Mouse (Mus musculus) adrenal gland, adult 2 months (tissue): ENCODE results near the gene Palld. TPM values are rescaled to one million over a fixed set of nuclear protein-coding genes. Genes with fewer than 3 reads are reported as not detected.
A peak's percentile ranks its signal among the peaks of the same experiment; 100 is the strongest.

Experiments used
- DNase-seq: peaks from one replicate; pipeline ENCODE4 v3.0.0; 2021
- polyA plus RNA-seq: library from polyadenylated mRNA; depleted of rRNA; stranded (reverse); fragments of >200 nt; gene quantifications from 2 replicates; pipeline ENCODE4 v1.2.3, GENCODE M21; 2012
- total RNA-seq, 2 experiments: library from RNA; stranded (reverse); gene quantifications; 2 replicates each; pipeline ENCODE4 v1.2.3; 2021

Gene Palld
- total and polyA plus RNA-seq, 3 experiments, result 30.5 to 40.6 (median 35.8) TPM

DNA sequence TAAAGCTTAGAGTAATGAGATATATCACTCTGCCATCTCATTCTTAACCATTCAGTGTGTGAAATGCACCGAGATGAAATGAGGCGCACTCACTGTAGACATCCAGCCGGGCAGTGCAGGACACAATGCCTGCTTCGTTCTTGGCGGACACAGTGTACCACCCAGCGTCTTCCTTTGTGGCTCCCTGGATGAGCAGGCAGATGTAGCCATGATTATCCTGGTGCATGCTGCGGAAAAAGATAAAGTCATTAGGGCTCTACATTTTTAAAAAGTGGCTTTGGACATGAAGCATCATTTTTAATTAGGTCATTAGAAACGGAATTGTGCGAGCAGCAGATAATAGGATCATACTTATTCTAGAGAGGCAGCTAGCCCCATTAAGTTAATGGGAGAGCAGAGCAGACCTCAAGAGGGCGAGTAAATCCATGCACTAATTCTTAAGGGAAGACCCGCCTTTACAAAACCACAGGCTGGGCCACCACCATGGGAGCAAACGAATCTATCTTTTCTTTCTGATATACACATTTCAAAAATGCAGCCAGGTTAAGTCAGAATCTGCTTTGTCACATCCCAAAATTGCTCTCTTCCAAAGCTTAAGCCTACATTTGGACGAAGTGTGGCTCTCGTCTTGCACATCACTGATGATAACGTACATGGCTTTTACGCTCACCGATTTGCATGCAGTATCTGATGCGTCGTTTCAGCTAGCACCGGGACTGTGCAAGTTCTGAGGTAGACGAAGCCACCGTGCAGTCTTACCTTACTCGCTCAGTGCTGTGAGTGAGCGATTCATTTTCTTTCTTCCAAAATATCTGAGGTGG lies 387.2 kb downstream of the Palld start:
- no peak for DNase-seq

DNA sequence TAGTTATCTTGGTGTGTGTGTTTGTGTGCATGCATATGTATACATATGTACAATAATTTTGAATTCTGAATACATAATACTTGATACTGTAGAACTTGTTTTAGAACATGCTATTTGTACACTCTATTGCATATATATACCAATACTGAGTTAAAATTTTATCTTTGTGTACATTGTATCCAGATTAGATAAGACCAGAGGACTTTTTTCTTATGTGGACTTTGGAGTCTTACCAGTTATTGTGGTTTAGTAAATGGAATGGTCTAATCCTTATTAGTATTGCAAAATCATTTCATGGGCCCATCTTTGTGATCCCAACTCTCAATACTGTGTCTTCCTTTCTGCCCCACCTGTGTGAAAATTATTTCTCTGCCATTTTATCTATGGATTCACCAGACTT lies 400.2 kb downstream of the Palld start:
- DNase-seq, result no peak

DNA sequence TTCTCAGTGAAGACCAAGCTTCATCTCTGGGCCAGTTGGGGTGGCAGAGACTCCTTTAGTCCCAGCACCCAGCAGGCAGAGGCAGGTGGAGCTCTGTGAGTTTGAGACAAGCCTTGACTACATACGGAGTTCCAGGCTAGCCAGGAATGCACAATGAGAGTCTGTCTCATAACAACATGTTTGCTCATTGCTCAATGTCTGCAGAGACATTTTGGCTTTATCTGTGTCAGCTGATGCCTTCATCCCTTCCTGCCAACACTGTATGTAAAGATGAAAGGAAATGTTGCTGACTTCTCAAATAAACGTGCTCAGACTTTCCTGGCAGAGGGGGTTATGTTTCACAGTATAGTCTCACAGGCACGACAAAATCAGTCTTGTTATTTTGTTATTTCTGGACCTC lies 401.6 kb downstream of the Palld start:
- DNase-seq, result no peak

GRCm38 (mm10) chr8:61499035-61499434 lies 403.5 kb downstream of the Palld start:
- no peak for DNase-seq

DNA sequence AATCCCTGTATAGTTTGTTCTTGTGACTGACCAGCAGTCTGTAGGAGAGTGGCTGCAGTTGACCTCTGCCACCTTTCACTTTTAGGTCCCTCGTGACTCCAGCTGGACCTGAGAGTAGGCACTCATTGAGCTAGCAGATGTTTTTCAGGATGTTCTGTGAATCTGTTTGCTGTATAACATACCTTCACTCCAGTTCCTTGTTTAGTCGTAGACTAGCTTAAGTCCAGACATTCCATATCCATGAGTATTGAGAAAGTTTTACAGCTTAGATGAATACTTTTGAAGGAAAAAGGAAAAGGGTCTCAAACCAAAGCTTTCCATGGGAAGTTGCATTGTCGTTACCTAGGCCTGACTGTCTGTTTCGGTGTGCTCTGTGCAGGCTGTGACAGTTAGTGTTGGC lies 405.4 kb downstream of the Palld start:
- no peak for DNase-seq

GRCm38 (mm10) chr8:61488631-61489030 lies 413.9 kb downstream of the Palld start:
- no peak for DNase-seq

DNA sequence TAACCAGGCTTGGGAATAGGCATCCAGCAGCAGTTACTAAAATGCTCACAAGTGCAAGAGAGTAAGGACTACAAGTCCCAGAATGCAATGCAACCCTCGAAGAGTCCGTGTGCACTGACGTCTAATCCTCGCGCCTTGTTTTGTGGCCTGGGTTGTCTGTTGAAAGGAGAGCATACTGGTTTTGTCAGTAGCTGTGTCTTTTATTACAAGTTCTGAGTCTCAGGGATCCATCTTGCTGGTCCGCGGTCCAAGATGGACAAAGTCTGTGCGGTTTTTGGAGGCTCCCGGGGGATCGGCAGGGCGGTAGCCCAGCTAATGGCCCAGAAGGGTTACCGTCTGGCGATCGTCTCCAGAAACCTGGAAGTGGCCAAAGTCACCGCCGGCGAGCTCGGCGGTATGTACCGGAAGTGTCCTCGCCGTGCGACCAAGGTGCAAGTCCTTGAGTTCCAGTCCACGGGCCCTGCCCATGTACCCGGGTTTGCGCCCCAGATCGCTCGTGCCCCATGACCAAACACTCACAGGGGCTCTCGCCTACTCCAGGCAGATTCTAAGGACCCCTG lies 414.8 kb downstream of the Palld start, which contains the start of gene Cbr4:
TSS of gene Cbr4 (plus strand) at position 138 of the 560 bp plus-strand sequence.
- peak; percentile 91 for DNase-seq

DNA sequence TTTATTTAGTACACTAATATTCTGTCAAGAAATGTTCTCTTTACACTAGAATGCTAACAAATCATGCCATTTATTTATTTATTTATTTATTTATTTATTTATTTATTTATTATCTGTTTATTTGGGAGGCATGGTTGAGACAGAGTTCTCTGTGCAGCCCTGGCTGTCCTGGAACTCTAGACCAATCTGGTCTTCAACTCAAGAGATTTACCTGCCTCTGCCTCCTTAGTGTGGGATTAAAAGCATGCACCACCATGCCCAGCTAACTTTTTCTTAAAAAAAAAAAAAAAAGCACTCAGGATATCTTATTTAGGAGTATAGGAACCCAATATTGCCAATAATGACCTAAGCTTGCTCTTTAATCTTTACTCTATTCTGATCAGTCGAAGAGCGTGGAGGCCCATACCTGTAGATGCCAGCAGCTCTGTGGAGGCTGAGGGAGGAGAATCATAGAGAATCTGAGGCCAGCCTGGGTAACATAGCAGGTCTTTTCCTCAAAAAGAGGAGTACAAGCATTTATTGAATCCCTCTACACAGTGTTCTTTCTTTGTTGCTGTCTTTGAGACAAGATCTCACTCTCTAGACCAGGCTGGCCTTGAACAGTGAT lies 415.5 kb downstream of the Palld start:
- DNase-seq, result no peak

DNA sequence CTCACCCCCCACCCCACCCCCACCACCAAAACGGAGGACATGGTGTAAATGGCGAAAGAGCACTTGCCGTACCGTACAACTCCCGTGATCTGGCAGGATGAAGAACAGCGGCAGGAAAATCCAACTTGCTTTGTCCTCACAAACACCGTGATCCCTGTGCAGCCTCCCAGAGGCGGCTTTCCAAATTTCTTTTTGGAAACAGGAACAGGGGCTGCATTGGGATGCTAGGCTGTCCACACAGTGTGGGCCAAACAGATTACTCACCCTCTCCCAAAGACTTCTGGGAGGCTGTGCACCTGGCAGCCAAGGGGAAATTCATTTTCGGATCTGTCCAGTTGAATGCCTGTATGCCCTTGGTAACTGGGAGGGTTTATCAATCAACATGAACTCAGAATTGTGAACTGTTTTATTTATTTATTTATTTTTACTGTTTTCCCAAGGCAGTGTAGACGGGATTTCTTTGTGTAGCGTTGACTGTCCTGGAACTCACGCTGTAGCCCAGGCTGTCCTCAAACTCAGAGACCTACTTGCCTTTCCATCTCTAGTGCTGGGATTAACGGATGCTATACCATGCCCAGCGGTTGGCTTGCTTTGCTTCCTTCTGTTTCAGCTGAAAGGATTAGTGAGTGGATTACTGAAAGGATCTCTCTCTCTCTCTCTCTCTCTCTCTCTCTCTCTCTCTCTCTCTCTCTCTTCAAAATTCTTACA lies 422.1 kb downstream of the Palld start:
- no peak for DNase-seq

DNA sequence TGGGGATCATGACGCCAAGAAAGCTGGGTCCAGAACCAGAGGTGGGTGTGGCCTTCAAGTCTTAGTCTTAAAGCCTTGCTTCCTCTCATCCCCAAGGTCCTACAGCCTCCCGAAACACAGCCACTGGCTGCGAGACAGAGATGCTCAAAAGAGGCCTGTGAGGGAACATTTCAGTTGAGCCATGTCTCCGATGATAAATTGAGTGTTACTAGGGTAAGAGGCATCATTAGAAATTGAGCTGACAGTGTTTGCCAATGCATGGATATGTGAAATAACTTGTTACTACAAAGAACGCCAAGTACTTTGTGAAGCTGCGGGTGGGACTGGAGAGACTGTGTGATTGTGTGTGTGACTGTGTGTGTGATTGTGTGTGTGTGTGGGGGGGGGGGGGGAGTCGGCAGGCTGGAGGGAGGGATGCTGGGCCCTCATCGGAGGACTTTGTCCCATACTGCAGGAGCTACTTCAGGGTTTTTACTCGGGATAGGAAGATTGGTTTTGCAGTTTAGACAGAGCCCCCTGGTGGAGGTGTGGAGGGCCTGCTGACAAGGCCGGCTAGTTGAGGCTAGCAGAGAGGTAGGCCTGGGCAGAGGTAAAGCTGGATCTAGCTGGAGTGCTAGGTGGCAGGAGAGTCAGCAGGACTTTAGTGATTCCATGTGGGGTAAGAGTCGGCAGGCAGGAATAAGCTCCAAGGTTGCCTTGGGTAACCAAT lies 422.8 kb downstream of the Palld start:
- peak; percentile 50 for DNase-seq

DNA sequence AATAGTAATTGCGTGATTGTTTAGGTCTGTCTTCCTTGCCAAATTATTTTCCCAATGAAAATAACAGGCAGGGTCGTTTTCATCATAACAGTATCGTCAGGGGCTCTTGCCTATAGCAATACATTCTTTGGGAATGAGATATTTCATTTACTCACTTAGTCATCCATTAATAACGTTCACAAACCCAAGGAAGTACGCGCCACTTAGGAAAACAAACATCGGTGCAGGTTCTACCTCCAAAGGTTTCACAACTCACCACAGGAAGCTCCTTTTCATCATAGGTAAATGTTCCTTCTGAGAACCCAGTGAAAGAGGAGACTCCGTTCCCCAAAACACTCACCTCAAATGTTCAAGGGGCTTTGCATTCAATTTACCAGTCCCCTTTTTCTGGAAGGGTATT lies 423.7 kb downstream of the Palld start:
- DNase-seq, result no peak

- no peak for DNase-seq
Measured at GRCm38 (mm10) chr8:61478150-61478549, 424.3 kb downstream of the Palld start.

GRCm38 (mm10) chr8:61476160-61476559 lies 426.3 kb downstream of the Palld start:
- DNase-seq, result no peak

GRCm38 (mm10) chr8:61475251-61475673 lies 427.2 kb downstream of the Palld start:
- no peak for DNase-seq

DNA sequence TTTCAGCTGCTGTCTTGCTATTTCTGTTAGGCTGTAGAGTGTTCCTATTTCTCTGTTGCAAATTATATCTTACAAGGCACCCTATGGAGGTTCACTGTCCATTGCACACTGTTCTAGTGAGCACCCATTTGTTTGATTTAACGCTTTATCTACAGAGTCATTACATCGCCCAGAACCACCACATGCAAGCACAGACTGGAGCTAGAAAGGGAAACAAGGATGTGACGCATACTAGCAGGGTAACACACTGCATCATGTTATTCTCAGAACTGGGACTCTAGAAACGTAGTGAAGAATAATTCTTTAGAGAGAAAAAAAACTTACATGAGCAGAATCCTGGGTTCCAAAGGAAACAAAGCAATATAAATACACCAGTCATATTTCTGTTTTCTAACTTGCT lies 432.3 kb downstream of the Palld start:
- no peak for DNase-seq

GRCm38 (mm10) chr8:61467553-61467815 lies 435.0 kb downstream of the Palld start:
- no peak for DNase-seq

DNA sequence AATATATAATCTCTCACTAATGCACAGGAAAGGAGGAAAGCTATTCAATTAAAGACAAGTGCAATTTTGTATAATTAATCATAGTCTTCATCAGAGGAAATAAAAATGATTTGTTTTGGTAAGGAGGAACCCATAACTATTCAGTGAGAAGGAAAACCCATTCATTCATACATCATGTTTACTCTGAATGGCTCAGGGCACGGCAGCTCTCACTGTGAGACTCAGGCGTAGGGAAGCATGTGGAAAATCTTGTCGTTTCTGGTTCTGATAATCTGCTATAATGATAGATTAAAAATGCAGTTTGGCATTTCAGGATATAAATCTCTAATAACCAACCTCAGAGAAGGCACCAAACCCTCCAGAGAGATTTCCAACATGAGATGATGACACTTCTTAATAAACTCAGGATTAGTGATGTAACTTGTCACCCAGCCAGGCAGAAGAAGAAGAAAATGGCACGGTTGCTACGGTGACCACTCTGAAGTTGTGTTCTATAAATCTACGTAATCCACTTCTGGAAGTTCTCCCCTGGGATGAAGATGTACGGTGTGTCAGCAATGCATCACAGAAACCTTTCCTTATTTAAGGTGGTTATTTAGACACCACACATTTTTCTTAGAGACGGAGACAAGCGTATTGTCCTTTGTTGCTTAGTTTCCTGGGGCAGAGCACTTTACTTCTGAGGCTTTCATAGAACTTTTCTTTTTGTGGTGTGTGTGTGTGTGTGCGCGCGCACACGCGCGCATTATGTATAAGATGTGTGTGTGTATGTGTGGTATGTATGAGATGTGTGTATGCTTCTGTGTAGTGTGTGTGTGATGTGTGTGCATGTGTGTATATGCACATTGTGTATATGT lies 435.6 kb downstream of the Palld start:
- no peak for DNase-seq

- no peak for DNase-seq
Measured at GRCm38 (mm10) chr8:61464393-61464792, 438.1 kb downstream of the Palld start.

GRCm38 (mm10) chr8:61462221-61462620 lies 440.3 kb downstream of the Palld start:
- no peak for DNase-seq
